Mouse (Mus musculus): Measurements from ENCODE around the gene Sycp3. TPM values are rescaled to one million over a fixed set of nuclear protein-coding genes. Genes with fewer than 3 reads are reported as not detected.
"Not testable (repeated sequence)": the region's sequence is repeated elsewhere in the genome, so short reads cannot be mapped to it uniquely, and the experiment has no call there.

Sycp3 gene
- under 1 TPM in 1 of 2 experiments, not detected in 1; 0.24 TPM for total RNA-seq (2021)
- long read RNA-seq, experiment 1, result 0 reads
- long read RNA-seq, experiment 2, result 0 reads

DNA sequence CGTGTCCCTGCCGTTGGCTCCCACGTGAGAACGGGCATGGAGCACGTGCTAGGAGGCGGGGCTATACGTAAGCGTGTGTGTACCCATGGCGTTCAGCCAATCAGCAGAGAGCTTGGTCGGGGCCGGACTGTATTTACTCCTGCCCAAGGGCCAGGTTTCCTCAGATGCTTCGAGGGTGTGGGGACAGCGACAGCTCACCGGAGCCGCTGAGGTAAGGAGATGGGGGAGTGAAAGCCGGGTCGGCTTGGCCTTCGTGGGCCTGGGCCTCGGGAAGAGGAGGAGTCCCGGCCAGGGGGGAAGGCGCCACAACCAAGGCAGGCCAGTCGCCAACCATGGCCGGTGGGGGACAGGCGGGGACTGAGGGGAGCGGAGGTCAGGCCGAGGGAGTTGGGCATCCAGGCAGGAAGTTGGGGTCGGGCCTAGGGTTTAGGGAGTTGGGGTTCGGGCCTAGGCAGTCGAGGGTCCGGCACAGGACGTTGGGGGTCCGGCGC lies at the start of gene Sycp3:
TSS of gene Sycp3 (plus strand) at position 68 of the 491 bp plus-strand sequence.
- no peak for DNase-seq (ENCODE audit: low spot score)

DNA sequence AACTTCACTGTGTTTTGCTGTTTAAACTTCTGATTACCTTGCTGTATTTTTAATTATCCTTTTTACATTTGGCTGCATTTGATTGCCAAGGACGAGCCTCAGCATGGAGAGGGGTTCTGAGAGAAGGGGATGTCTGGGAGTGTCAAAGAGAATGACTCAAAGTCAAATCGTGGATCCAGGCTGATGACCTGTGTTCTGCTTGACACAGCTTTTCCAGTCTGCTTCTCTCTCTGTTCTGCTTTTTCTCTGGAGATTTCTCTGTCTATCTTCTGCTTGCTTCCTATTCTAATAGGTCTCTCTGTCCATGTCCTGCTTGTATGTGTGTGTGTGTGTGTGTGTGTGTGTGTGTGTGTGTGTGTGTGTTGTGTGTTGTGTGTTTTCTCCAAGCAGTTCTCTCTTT lies 49.6 kb upstream of the Sycp3 start:
- DNase-seq (ENCODE audit: low spot score), result no peak

DNA sequence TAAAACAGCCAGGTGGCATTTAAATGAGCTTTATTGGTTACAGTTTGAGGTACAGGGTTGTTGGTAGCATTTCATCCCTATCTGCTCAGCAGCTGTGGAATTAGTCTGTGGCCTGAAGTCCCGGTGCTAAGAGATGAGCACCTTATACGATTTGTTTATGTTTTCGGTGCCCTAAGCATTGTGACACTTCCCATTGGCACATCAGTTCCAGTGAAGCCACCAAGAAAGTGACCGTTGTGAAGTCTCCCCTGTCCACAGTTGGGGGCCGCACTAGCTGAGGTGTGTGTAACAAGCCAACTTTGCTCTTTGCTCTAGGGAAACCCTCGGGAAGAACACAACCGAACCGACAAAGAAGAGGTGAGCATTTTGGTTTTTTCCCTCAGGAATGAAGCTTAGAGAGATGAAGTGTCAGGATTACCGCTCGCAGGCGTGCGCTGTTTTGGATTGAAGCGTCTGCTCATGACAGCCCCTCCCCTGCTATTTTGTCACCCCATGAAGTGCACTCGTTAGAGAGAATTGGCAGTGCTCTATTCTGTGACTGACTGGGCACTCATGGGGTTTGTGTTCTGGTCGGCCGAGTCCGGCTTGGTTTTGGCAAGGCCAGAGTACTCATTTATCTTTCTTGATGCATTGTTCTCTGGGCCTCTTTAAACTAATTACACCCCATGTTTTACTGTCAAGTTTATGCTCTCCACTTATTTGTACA lies 46.9 kb upstream of the Sycp3 start:
- no peak for DNase-seq (ENCODE audit: low spot score)

DNA sequence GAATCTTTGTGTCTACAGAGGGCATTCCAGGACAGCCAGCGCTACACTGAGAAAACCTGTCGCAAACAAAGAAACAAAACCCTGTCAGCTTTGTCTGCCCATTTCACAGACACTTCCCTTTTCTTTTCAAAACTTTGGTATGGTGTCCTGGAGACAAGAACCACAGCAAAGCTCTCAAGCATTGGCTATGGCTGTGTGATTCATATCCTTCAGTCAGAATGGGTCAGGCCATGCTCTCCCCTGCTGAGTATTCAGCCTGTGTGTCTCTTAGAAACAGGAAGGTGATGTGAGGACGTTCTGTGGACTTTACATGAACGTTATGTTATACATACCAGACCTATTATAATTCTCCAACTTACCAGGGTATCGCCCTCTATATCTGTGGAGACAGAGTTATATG lies 41.7 kb upstream of the Sycp3 start:
- DNase-seq (ENCODE audit: low spot score), result no peak

DNA sequence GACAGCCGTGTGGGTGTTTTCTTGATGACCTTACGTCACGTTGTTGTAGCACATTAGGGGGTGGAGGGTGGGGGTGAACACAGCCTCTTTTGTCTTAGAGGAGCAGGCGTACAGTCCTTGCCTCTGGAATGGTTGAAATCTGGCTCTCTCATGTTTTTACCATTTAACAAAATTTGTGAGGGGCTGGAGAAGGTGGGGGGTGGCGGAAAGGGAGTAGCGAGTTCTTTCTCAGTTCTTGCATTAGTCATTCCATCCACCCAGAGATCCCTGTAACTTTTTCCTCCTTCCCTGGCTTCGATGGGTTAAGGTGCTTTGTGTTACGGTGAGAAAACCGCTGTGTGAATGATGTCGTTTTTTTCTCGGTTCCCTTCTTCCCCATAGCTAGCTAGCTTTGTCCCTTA lies 39.2 kb upstream of the Sycp3 start:
- no peak for DNase-seq (ENCODE audit: low spot score)

DNA sequence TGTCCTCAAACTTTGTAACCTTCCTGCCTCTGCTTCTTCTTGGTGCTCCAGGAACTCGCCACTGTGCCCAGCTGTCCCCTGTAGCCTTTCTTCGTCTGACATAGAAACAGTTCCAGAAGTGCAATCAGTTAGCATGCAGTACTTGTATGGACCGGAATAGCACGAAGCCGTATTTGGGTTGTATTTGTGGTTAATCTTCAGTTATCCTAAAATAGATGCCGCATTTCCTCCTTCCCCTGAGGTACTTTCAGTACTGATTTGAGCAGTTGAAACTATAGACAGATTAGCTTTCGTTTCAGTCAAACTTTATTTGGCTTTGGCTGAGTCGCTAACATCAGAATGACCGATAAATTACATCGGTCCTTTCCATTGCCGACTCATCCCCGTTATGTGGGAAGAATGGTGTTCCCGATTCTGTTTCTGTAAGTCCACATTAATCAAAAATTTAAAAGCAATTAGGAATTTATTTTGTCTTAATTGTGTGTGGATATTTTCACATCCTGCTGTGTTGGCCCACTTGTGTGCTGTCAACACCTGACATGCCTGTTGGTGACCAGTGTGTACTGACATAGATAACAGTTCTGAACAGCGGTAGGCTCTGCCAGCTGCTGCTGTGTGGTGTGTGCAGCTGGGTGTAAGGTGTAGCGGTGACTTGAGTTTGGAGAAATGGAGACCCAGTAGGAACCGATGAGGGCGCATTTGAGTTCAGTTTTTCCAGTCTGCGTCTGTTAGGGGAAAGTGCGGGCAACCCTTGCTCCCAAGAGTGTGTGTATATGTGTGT lies 38.5 kb upstream of the Sycp3 start:
- DNase-seq (ENCODE audit: low spot score), result no peak

DNA sequence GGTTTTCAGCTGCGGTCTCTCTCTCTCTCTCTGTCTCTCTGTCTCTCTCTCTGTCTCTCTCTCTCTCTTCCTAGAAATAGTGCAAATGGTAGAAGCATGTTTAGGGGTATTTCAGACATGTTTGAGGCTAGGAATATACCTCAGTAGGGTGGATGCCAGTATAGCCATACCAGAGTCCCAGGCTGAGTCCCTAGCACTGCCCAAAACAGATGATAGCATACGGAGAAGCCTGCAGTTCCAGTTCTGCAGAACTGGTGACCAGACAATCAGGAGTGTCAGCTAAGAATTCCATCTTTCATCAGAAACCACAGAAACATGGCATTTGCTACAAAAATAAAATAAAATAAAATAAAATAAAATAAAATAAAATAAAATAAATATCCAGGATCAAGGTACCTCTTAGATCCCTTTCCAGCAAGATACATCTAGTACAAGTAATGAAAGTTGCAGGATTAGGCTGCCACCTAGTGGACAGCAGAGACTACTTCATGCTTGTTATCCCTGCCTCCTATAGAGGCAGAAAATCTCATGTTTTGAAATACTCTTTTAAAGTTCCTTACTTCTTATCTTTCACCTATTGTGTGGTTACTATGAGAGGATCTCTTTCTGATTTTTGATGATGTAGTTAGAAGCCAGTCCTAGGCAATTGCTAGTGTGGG lies 33.1 kb upstream of the Sycp3 start:
- DNase-seq (ENCODE audit: low spot score), result peak; percentile 80

DNA sequence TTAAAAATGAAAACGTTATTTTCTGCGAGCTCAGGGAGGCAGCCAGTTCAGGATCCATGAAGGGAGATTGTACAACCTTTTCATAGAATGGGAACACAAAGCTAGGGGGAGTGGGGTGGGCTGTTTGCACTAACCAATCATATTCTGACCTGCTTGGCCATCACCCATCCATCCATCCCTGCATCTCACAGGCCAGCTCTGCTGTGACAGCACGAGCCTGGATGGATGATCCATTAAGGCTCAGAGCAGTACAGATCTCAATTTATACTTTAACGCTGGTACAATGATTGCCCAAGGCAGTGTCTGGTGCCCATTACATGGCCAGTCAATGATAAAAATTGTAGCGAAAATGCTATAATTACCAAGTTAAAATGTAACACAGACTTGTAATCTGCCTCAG lies 32.5 kb upstream of the Sycp3 start:
- no peak for DNase-seq (ENCODE audit: low spot score)

DNA sequence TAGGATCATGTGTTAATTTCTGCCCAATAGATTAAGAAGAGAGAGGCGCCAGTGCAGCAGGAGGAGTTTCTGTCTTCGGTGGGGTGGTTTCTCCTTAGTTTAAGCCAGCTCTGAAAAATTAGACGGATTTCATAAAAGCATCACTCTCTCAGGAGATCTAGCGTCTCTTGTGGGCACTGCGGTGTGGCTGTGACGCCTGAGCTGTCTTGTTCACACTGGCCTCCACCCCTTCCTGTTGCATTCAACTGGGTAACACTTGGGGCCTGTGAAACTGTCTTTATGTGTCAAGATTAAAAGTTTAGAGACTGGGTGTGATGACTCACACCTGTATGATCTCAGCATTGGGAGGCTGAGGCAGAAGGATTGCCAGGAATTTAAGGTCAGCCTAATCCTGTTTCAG lies 31.4 kb upstream of the Sycp3 start:
- no peak for DNase-seq (ENCODE audit: low spot score)

DNA sequence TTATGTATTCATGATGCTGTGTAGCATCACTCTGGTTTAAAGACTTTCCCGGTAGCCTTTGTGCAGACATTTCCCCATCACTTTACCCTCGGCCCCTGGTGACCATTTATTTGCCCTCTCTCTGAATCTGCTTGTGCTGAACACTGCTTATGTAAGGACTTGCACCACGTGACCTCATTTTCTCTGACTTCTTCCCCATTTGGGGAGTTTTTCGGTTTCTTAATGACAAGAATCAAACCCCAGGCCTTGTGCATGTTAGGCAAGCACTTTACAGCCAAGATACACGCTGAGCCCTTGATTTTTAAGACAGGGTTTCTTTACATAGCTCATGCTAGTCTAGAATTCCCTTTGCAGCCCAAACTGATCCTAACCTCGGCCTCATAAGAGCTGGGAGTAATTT lies 18.1 kb upstream of the Sycp3 start:
- no peak for DNase-seq (ENCODE audit: low spot score)

DNA sequence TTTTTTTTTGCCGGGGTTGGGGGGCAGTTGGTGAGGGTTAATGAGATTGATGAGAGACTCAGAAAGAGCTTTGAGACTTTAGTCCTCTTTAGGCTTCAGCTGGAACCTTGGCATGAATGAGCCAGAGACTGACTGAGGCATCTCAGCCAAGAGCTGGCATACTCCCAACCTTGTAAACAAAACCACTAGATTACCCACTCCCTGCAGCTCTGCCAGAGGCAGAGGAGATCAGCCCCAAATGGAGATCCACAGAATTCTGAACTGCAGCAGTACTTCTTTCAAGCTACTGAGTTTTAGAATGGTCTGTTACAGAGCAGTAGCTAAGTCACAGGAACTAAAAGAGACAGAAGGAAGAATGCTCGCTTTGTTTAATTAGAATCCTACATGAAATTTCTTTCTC lies 8.1 kb upstream of the Sycp3 start:
- peak; percentile 70 for DNase-seq (ENCODE audit: low spot score)

DNA sequence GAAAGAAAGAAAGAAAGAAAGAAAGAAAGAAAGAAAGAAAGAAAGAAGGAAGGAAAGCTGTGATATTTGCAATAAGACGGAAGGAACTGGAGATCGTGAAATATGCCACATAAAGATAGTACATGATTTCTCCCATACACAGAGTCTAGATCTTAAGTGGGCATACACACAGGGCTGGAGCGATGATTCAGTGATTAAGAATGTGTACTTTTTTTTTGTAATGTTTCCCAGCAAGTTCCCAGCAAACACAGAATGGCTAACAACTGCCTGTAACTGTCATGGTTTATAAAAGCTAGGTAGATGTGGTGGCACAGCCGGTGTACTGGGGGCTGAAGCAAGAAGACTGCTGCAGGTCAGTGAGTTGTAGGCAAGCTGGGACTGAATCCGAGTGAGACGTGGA lies 7.4 kb upstream of the Sycp3 start:
- DNase-seq (ENCODE audit: low spot score), result no peak

DNA sequence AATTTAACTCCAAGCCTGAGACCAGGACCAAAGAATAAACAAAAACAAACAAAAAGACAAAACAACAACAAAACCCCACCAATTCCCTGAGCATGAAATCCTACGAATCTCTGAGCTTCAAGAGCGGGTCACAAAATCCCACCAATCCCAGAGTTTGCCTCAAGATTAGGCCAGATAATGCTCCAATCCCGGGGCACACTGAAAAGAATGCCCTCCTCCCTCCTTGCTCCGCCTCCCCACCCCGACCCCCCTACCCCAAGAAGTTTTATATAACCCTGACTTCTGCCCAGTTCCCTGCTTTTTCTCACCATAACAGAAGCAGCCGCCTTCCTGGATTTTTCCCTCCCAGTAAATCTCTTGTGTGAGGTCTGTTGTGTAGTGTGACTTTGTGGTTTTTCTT lies 1.6 kb upstream of the Sycp3 start:
- no peak for DNase-seq (ENCODE audit: low spot score)

DNA sequence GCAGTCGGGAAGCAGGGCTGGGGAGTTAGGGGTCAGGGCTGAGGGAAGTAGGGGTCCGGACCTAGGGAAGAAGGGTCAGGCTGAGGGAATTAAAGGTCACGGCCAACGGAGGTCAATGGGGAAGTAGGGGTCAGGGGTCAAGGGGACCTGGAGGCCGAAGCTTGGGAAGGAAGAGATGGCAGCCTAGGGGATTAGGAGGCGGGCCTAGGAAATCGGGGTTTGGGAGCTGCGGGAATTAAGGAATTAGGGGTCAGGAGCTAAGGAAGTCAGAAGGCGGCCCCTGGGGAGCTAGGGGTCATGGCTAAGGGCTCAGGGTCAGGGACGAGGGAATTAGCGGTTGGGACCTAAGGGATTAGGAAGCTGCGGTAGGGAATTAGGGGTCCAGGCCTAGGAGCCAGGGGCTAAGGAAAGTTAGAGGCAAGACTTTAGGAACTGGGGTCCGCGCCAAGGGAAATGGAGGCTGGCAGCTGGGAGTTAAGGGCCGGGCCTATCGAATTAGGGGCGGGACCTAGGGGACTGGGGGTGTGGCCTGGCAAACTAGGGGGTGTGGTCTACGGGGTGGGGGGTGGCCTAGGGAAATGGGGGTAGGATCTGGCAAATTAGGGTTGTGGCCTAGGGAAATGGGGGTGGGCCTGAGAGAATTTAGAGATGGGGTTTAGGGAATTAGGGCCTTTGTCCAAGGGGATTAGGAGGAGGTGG lies 902 bp downstream of the Sycp3 start:
- DNase-seq (ENCODE audit: low spot score), result no peak

DNA sequence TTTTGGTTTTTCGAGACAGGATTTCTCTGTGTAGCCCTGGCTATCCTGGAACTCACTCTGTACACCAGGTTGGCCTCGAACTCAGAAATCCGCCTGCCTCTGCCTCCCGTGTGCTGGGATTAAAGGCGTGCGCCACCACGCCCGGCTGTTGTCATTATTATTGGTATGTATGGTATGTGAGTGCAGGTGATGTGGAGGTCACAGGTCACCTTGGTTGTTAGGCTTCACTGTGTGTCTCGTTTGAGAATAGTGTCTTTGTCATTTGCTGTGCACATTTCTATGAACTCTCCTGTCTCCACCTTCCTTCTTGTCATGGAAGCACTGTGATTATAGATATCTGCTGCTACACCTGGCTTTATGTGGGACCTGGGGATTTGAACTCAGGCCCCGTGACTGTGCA lies 23.5 kb downstream of the Sycp3 start:
- not testable (repeated sequence) for DNase-seq (ENCODE audit: low spot score)

DNA sequence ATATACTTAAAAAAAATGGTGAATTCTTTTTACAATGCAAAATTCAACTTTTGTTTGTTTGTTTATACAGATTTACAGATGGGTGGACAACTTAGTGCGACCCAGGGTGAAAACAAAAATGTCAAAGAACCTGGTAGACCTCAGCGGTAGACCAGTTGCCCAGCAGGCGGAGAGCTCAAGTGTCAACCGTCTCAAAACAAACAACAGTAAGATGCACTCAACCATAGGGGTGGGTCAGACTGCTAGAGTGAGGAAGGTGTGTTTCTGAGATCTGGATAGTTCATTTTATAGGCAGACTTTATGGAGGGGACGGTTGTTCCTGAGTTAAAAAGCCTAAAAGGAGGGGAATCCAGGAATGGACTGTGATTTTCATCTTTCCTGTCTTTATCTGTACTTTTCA lies 29.3 kb downstream of the Sycp3 start:
- DNase-seq (ENCODE audit: low spot score), result no peak

DNA sequence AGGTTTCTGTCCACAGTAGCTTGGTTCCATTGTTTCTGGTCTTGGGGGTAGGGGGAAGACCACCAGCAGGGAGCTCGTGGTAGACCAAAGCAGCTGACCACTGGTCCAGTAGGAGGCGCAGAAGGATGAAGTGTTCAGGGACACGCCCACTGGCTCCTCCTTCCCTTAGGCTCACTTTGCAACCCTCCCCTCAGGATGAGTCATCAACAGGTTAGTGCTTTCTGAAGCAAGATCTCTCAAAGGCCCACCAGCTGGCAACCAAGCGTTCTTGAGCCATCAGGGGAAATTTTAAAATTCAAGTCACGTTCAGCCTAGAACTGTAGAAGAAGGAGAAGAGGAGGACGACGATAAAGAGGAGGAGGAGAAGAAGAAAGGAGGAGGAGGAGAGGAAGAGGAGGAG lies 32.3 kb downstream of the Sycp3 start:
- no peak for DNase-seq (ENCODE audit: low spot score)

DNA sequence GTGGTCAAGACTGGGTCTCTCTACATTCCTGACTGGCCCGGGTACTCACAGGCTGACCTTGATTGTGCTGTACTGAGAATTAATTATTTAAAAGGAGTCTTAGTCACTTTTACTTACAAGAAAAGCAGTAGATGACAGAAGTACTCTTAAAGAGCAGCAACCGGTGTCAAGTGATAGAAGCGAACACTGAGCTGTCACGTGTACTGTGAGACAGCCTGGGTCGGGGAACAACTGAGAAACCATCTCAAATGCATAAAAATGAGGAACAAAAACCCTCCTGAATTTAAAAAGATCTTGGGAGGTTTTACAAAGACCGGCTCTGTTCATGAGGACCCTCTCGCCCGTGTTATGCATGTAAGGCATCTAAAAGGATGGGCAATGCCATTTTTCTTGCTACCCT lies 33.3 kb downstream of the Sycp3 start:
- DNase-seq (ENCODE audit: low spot score), result no peak

DNA sequence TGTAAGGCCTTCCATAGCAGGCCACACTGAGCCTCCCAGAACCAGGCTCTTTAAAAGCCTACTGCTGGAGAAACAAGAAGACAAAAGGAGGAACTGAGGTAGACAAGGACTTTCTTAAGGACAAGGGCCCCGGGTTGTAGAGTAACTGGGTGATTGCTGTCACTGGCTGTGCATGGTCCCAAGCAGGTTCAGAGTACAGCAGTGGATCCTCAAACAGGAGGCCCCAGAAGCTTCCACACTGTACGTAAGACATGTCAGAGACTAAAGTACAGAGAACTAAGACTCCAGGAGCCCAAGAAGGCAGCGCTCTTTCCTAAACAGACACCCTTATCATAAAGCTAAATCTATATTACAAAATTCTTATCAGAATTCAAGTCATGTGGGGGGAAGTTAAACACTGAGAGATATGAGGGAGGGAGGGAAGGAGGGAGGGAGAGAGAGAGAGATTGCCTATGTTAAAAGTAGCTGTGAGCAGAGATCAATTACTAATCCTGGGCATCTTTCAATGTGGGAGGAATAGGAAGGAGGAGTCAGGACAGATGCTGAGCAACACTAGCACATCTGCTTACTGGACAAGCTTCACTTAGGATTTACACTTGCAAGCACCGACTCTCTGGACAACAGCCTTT lies 35.7 kb downstream of the Sycp3 start:
- no peak for DNase-seq (ENCODE audit: low spot score)

DNA sequence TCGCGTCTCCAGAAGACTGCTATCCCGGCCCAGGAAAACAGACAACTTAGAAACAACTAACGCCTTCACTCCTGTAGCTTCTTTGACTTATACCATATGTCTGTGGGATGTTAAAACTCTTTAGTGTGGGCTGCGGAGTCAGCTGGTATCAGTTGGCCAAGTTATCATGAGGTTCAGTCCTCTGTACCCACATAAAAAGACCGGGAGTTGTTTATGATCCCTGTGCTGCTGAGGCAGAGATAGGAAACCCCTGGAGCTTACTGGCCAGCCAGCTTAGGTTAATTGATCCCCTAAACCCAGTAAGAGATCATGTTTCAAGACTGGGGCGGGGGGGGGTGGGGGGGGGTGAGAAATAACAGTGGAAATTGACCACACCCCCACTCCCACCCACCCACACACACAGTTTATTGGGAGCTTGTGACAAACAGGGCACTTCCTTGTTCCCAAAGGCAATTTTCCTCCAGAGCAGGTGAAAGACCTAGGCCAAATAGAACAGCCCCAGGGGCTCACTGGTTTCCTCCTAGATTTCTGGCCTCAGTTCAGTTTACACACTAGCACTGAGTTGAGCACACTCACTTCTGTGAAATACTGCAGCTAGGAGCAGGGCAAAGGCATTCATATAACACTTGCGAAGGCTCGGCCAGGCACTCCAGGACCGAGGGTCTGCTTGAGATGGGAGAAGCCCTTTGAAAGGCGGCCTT lies 37.6 kb downstream of the Sycp3 start:
- no peak for DNase-seq (ENCODE audit: low spot score)

DNA sequence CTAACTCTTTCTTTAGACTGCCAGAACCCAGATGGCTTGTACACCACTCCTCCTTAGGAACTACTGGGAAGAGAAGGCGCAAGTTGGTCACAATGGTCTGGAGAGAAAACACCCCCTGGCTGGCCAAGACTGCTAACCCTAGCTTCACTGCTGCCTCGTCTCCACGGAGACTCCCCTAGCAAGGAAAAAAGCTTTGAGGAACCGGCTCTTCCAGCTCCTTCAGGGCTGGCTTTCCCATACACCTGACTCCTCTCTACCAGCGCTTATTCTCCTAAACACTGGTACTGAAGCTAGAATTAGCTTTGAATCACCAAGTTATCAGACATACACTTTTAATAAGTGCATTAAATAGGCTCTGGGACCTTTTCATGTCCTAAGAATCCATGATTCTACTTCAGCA lies 40.6 kb downstream of the Sycp3 start:
- no peak for DNase-seq (ENCODE audit: low spot score)
